Mouse (Mus musculus) layer of hippocampus, adult 2 months (tissue): ENCODE measurements around the gene Gata5. TPM values are rescaled to one million over a fixed set of nuclear protein-coding genes. Genes with fewer than 3 reads are reported as not detected.
A peak's percentile ranks its signal among the peaks of the same experiment; 100 is the strongest.

Source experiments
- DNase-seq, 2 experiments: peaks; one replicate each; pipeline ENCODE4 v3.0.0; 2022; ENCODE audit warnings: low spot score in 2 of 2
- H3K27ac ChIP-seq: fragments of 200-600 bp; 2 replicates; pipeline ENCODE4 v1.8.1; 2022
- H3K4me3 ChIP-seq: fragments of 200-600 bp; 2 replicates; pipeline ENCODE4 v1.8.1; 2022; ENCODE audit warnings: mild to moderate bottlenecking
- CTCF ChIP-seq: fragments of 200-600 bp; conservative IDR thresholded peaks from 2 replicates; pipeline ENCODE4 v1.8.1; 2022; ENCODE audit warnings: antibody characterized with exemption, mild to moderate bottlenecking, moderate library complexity
- total RNA-seq, 2 experiments: library from RNA; stranded (reverse); gene quantifications; 2 replicates each; pipeline ENCODE4 v1.2.3; 2021

Gata5 gene
- total RNA-seq, 2 experiments from 2014 or later: not detected

DNA sequence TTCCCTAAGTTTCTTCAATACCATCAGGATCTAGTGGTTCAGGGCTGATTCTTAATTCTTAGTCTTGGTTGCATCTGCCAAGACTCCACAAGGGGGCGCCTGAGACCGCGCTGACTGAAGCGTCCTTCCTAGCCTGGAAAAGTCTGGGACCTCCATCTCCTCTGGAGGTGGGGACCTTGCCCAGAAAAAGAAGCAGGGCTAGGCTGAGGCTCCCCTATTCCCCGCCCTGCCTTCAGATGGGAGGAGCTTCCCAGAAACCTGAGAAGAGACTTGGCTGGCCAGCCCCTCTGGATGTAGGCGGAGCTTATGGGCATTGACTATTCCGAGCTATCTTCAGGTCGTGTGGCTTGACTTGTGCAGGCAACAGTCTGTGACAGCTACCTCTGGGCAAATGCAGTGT, 58.7 kb downstream of the Gata5 start:
- no peak overlapping the region for H3K4me3 ChIP-seq
- TF ChIP-seq CTCF: peak; percentile 99
- DNase-seq: peak; percentile 51 to 82
- no peak overlapping the region for H3K27ac ChIP-seq

Other genes starting within 250 kb of the Gata5 start
- 10 to 100 TPM; 46.4 to 47.6 TPM for gene Hrh3, start 230.2 kb downstream of the Gata5 start, total RNA-seq
- gene Osbpl2, start 215.4 kb downstream of the Gata5 start, total RNA-seq: 10 to 100 TPM; 46.0 to 49.2 TPM
- 100 to 1,000 TPM; 105 to 108 TPM for gene Adrm1, start 163.2 kb downstream of the Gata5 start, total RNA-seq
- 1 to 10 TPM; 6.9 to 8.9 TPM for gene Lama5, start 108.8 kb downstream of the Gata5 start, total RNA-seq
- gene Rps21, start 77.3 kb downstream of the Gata5 start, total RNA-seq: 100 to 1,000 TPM; 713 to 738 TPM
- gene Cables2, start 61.2 kb downstream of the Gata5 start, total RNA-seq: 10 to 100 TPM; 31.6 to 37.5 TPM
- not detected for gene Rbbp8nl, start 44.8 kb downstream of the Gata5 start, total RNA-seq
- 1 to 10 TPM; 1.3 to 1.8 TPM for gene Slco4a1, start 121.5 kb upstream of the Gata5 start, total RNA-seq
- 1 to 10 TPM; 3.7 TPM for gene Ntsr1, start 165.3 kb upstream of the Gata5 start, total RNA-seq
- gene Mrgbp, start 246.6 kb upstream of the Gata5 start, total RNA-seq: 10 to 100 TPM; 19.4 to 23.4 TPM